Mouse (Mus musculus): ENCODE results near the gene Fbxw22. TPM values are rescaled to one million over a fixed set of nuclear protein-coding genes. Genes with fewer than 3 reads are reported as not detected.
"Not testable (repeated sequence)": the region's sequence is repeated elsewhere in the genome, so short reads cannot be mapped to it uniquely, and the experiment has no call there.

The Fbxw22 gene
- polyA plus RNA-seq (2015; fragmentation: Nextera tagmentation; extraction: Ambion mirVana): not detected in 2 replicates

GRCm38 (mm10) chr9:109404196-109404595 is at the start of gene Fbxw22:
Gene Fbxw22, minus strand, starts transcription at chr9:109404296.
- not testable (repeated sequence) for H3K27me3 ChIP-seq; H3K36me3 ChIP-seq; H3K4me2 ChIP-seq; H3K9me3 ChIP-seq (replicated peaks); ATAC-seq (replicated peaks; ENCODE audit: low FRiP score); H3K4me3 ChIP-seq (replicated peaks); H3K27ac ChIP-seq; H3K4me1 ChIP-seq; H3K9ac ChIP-seq
- 74% methylated on average over 4 of the region's 4 CpGs for WGBS

- Histone ChIP-seq H3K9me3 (replicated peaks) (0 out of 2 replicates have a peak, but pooled peaks cover 4% of the 10 kb centered on the region), H3K27ac (no peak within 1 kb of the TSS), H3K36me3 (no peaks in the 10 kb centered on the region), H3K4me1 (no peaks in the 10 kb centered on the region), H3K4me2 (no peak within 1 kb of the TSS), H3K4me3 (replicated peaks) (no peak within 1 kb of the TSS), H3K9ac (no peak within 1 kb of the TSS), H3K27me3 (no peaks in the 10 kb centered on the region)
- no peak for ATAC-seq (replicated peaks; ENCODE audit: low FRiP score)
Measured at GRCm38 (mm10) chr9:109449040-109449439, 44.9 kb upstream of the Fbxw22 start, which contains the start of gene Fbxw16. Gene Fbxw16, minus strand, starts transcription at chr9:109449140.

GRCm38 (mm10) chr9:109432956-109433355 is 28.9 kb upstream of the Fbxw22 start:
- ATAC-seq (replicated peaks; ENCODE audit: low FRiP score): no peak
- no peaks in the 10 kb centered on the region for H3K36me3 ChIP-seq
- H3K9ac ChIP-seq: no peak overlapping the region
- no peaks in the 10 kb centered on the region for H3K4me1 ChIP-seq
- H3K9me3 ChIP-seq (replicated peaks): no peaks in the 10 kb centered on the region
- H3K4me3 ChIP-seq (replicated peaks): no peak overlapping the region
- no peaks in the 10 kb centered on the region for H3K27me3 ChIP-seq
- H3K4me2 ChIP-seq: no peak overlapping the region
- 94% methylated on average over 1 of the region's 1 CpGs for WGBS
- H3K27ac ChIP-seq: no peak overlapping the region

- ATAC-seq (replicated peaks; ENCODE audit: low FRiP score); H3K4me1 ChIP-seq; H3K9me3 ChIP-seq (replicated peaks); H3K36me3 ChIP-seq; H3K27ac ChIP-seq; H3K4me2 ChIP-seq; H3K9ac ChIP-seq; H3K4me3 ChIP-seq (replicated peaks); H3K27me3 ChIP-seq: not testable (repeated sequence)
- WGBS: 100% methylated on average over 1 of the region's 1 CpGs
Measured at GRCm38 (mm10) chr9:109339559-109339958, 64.5 kb downstream of the Fbxw22 start, which contains the start of gene Fbxw28. Gene Fbxw28, minus strand, starts transcription at chr9:109339659.

Other genes starting within 250 kb of the Fbxw22 start
- gene Fbxw21, start 242.3 kb downstream of the Fbxw22 start, polyA plus RNA-seq (2015; fragmentation: Nextera tagmentation; extraction: Ambion mirVana): not detected in 2 replicates
- not detected in 2 replicates for gene Fbxw13, start 208.3 kb downstream of the Fbxw22 start, polyA plus RNA-seq (2015; fragmentation: Nextera tagmentation; extraction: Ambion mirVana)
- not detected in 2 replicates for gene Fbxw20, start 169.5 kb downstream of the Fbxw22 start, polyA plus RNA-seq (2015; fragmentation: Nextera tagmentation; extraction: Ambion mirVana)
- gene Fbxw14, start 116.6 kb downstream of the Fbxw22 start, polyA plus RNA-seq (2015; fragmentation: Nextera tagmentation; extraction: Ambion mirVana): not detected in 2 replicates
- gene Fbxw28, start 64.6 kb downstream of the Fbxw22 start, polyA plus RNA-seq (2015; fragmentation: Nextera tagmentation; extraction: Ambion mirVana): not detected in 2 replicates
- gene Fbxw16, start 44.8 kb upstream of the Fbxw22 start, polyA plus RNA-seq (2015; fragmentation: Nextera tagmentation; extraction: Ambion mirVana): not detected in 2 replicates
- gene Fbxw19, start 91.6 kb upstream of the Fbxw22 start, polyA plus RNA-seq (2015; fragmentation: Nextera tagmentation; extraction: Ambion mirVana): not detected in 2 replicates
- gene Fbxw15, start 164.0 kb upstream of the Fbxw22 start, polyA plus RNA-seq (2015; fragmentation: Nextera tagmentation; extraction: Ambion mirVana): 0.93 and 0.96 TPM in 2 replicates
- 0.32 and 0.44 TPM in 2 replicates for gene Fbxw24, start 221.8 kb upstream of the Fbxw22 start, polyA plus RNA-seq (2015; fragmentation: Nextera tagmentation; extraction: Ambion mirVana)